Mouse (Mus musculus) lung, adult 2 months (tissue): ENCODE measurements around the gene Tsc22d1. TPM values are rescaled to one million over a fixed set of nuclear protein-coding genes. Genes with fewer than 3 reads are reported as not detected.

ENCODE experiments used
- DNase-seq: peaks from one replicate; pipeline ENCODE4 v3.0.0; 2022
- H3K4me1 ChIP-seq: fragments of 200-500 bp; 2 replicates; pipeline ENCODE4 v1.6.1; 2011; ENCODE audit warnings: low read length; ENCODE audit not compliant: control insufficient read depth, insufficient read depth
- H3K4me3 ChIP-seq: fragments of 200-500 bp; replicated peaks from 2 replicates; pipeline ENCODE3; 2011; ENCODE audit warnings: low read depth, mild to moderate bottlenecking, control low read depth, low read length; ENCODE audit errors: extremely low read depth
- CTCF ChIP-seq: fragments of 200-500 bp; IDR thresholded peaks from 2 replicates; pipeline ENCODE4 v1.5.1; 2011; ENCODE audit warnings: mild to moderate bottlenecking, low read length, control low read depth; ENCODE audit not compliant: insufficient read depth
- POLR2A ChIP-seq: fragments of 200-500 bp; IDR thresholded peaks from 2 replicates; pipeline ENCODE4 v1.6.1; 2011; ENCODE audit warnings: low read depth, mild to moderate bottlenecking, control low read depth, low read length, borderline replicate concordance; ENCODE audit errors: extremely low read depth
- WGBS: fragments of 180-500 bp; shearing (Covaris S2); methylation state at CpG from one replicate; pipeline ENCODE4 v1.1.7; 2018; 5-methylcytosine and 5-hydroxymethylcytosine counted together
- polyA plus RNA-seq: library from polyadenylated mRNA; depleted of rRNA; stranded (reverse); fragments of >200 nt; gene quantifications from 2 replicates; pipeline ENCODE4 v1.2.3, GENCODE M21; 2012

The Tsc22d1 gene
- polyA plus RNA-seq, 1 experiment: 163 TPM

DNA sequence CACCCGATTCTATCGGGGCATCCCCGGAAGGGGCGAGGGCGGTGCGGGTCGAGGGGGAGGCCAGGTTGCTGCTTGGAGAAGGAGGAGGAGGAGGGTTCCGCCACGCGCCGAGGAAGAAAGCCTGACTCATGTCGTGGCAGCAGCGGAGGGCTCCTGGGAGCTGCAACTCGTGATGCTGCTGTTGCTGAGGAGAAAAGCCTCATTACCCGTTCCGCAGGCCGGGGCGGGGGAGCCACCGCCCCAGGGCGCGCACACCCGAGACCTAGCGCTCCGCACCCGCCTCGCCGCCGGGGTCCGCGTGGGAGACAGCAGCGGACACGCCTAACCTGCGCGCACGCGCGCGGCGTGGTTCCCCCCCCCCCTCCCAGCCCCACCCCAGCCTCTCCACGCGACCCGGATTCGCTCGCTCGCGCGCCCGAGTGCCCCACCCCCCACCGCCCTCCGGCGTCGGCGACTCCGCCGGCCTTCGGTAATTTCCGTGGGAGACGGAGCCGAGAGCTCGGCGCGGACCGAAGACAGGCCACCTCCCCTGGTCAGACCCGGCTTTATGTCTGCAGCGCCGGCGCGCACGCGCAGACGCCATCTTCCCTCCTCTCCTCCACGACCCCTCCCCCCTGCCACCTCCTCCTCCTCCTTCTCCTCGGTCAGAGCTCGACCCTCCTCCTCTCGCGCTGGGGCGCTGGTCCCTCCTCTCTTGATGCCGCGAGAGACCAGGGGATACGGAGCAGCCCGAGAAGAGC lies 469 bp upstream of the Tsc22d1 start:
- Histone ChIP-seq H3K4me3 (peak overlapping the region; percentile 99), H3K4me1 (peaks cover 8% of the 10 kb centered on the region)
- DNase-seq: peak; percentile 90
- TF ChIP-seq POLR2A: peak; percentile 72; the same call in 1 of the 2 replicates
- no peak for TF ChIP-seq CTCF
- WGBS: under 1% methylated on average over 81 of the region's 81 CpGs

DNA sequence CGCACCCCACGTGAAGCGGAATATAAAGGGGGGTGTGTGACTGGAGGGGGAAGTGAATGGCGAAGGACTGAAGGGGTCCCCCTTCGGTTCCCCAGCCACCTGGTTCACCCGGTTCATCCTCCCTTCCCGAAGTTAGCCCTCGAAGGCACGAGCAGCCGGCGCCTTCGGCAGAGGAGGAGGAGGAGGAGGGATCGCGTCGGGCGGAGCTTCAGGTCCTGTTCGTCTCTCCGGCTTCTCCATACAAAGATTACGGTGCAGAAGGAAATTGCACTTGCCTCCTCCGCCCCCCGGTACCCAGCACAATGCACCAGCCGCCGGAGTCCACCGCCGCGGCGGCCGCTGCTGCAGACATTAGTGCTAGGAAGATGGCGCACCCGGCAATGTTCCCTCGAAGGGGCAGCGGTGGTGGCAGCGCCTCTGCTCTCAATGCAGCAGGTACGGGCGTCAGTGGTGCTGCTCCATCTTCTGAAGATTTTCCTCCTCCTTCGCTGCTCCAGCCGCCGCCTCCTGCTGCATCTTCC lies 1.1 kb downstream of the Tsc22d1 start:
- peak; percentile 60 for DNase-seq
- TF ChIP-seq POLR2A (0 out of 2 replicates have a peak, but pooled peaks have one; percentile 25), CTCF (no peak)
- WGBS: under 1% methylated on average over 33 of the region's 38 CpGs
- H3K4me3 ChIP-seq: peak overlapping the region; percentile 99
- peaks cover 8% of the 10 kb centered on the region for H3K4me1 ChIP-seq

DNA sequence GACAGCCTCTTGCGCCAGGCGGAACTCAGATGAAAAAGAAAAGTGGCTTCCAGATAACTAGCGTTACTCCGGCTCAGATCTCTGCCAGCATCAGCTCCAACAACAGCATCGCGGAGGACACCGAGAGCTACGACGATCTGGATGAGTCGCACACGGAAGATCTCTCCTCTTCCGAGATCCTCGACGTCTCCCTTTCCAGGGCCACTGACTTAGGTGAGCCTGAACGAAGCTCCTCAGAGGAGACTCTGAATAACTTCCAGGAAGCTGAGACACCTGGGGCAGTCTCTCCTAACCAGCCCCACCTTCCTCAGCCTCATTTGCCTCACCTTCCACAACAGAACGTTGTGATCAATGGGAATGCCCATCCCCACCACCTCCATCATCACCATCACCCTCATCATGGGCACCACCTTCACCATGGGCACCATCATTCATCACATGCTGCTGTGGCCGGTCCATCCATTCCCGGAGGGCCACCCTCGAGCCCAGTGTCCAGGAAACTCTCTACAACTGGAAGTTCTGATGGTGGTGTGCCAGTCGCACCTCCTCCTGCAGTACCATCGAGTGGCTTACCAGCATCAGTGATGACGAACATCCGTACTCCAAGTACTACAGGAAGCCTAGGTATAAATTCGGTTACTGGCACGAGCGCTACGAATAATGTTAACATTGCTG lies 1.7 kb downstream of the Tsc22d1 start:
- WGBS: 58% methylated on average over 27 of the region's 27 CpGs
- TF ChIP-seq POLR2A: no peak
- TF ChIP-seq CTCF: no peak
- no peak for DNase-seq
- Histone ChIP-seq H3K4me3 (peak overlapping the region; percentile 99), H3K4me1 (peaks cover 8% of the 10 kb centered on the region)

DNA sequence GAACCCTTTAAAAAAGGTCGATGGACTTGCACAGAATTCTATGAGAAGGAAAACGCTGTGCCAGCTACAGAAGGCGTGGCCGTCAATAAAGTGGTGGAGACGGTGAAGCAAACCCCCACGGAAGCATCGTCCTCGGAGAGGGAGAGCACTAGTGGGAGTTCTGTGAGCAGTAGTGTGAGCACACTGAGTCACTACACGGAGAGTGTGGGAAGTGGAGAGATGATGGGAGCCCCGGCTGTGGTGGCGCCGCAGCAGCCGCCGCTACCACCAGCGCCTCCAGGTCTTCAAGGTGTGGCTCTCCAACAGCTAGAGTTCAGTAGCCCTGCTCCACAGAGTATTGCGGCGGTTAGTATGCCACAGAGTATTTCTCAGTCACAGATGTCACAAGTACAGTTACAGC lies 2.6 kb downstream of the Tsc22d1 start:
- Histone ChIP-seq H3K4me3 (no peak overlapping the region), H3K4me1 (peaks cover 8% of the 10 kb centered on the region)
- TF ChIP-seq POLR2A (no peak), CTCF (no peak)
- DNase-seq: no peak
- 96% methylated on average over 17 of the region's 17 CpGs for WGBS

DNA sequence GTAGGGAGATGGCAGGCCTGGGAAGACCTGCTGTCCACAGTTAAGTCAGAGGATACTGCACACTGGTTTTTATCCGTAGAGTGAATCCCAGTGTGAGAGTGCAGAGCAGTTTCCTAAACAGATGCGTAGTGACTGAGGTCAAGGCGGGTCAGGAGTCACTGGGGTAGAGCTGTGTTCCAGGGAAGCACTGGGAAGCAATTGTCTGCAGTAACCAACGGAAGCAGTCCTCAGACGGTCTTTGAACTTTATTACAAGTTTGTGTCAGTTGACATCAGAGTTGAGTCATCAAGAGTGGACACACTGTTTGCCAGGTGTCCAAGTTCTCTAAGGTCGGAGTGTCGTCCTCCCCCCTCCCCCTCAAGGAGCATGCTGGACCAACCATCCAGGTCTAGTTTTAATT lies 6.0 kb downstream of the Tsc22d1 start:
- WGBS: 37% methylated on average over 7 of the region's 7 CpGs
- no peak for DNase-seq
- TF ChIP-seq CTCF (no peak), POLR2A (no peak)
- Histone ChIP-seq H3K4me1 (peaks cover 4% of the 10 kb centered on the region), H3K4me3 (no peak overlapping the region)

DNA sequence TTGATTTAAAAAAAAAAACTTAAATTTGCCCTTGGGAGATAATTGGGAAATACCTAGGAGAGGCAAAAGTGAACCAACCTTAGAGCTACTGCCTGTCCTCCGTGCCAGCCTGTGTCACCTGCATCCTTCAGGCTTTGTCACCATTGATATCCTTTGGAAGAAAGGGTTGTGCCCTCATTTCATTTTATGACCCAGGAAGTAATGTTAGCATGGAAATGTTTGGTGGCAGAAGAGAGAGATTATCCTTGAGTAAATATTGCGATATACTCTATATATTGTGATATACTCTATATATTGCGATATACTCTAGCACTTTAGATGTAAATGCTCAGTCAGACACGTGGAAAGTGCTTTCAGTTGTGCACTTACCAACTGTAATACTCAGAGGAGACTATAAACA lies 6.4 kb downstream of the Tsc22d1 start:
- WGBS: 81% methylated on average over 4 of the region's 4 CpGs
- TF ChIP-seq CTCF (no peak), POLR2A (no peak)
- no peak overlapping the region for H3K4me3 ChIP-seq
- no peak for DNase-seq
- peaks cover 3% of the 10 kb centered on the region for H3K4me1 ChIP-seq

DNA sequence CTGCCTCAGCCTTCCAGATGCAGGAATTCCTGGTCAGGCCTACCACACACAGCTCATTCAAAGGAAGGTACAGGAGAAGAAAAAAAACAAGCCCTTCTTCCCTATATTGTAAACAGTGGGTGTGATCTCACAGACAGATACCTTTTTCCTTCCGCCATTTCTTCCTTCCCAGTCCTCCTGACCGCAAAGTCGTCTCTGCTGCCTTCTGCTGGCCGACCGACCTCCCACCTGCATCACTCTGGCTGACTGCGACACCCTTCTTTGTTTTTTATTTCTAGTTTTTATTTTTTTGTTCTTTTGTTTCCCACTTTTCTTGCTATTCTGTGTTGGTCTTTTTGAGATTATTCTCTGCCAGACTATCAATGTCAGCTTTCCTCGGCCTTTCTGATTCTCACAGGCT lies 10.7 kb downstream of the Tsc22d1 start:
- Histone ChIP-seq H3K4me3 (no peak overlapping the region), H3K4me1 (no peaks in the 10 kb centered on the region)
- DNase-seq: no peak
- TF ChIP-seq POLR2A (no peak), CTCF (no peak)
- 93% methylated on average over 7 of the region's 7 CpGs for WGBS

DNA sequence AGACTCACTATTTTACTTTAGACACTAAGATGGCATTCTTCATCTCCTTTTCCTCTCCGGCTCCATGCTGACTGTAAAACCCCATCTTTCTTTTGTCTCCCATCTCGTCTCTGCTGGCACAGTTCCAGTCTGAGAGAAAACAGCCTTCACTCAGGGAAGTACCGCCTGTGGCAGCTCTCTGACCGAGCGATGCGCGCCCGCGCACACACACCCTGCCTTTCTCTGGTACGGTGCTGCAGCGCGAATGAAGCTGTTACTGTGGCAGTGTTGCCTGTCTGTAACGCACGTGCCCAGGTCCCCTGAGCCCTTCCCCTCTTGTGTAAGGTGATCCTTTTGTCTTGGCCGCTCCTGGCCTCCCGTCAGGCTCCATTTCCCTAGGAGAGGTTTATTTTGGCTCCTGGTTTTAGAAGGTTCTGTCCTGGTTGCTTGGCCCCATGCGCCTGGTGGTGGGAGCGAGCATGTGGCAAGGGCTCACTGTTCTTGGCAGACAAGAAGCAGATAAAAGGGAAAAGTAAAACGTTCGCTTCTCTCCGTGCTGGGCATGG lies 11.3 kb downstream of the Tsc22d1 start:
- H3K4me1 ChIP-seq: no peaks in the 10 kb centered on the region
- DNase-seq: no peak
- no peak overlapping the region for H3K4me3 ChIP-seq
- 92% methylated on average over 21 of the region's 21 CpGs for WGBS
- TF ChIP-seq POLR2A: no peak
- no peak for TF ChIP-seq CTCF

DNA sequence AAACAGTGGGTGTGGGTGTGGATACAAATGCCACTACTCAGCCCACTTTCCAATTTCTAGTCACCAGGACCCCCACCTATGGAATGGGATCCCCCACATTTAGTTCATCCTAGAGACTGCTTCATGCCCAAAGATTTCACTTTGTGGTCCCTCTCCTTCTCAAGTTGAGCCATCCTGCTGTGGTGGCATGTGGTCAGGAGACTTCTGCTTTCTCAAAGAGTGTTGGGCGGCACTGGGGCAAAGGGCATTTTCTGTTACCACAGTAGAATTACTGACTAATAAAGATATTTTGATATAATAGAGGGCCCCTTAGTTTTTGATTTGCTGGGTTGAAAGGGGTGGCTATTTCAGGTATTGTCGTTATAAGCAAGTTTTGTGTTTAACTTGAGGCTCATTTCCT lies 14.1 kb downstream of the Tsc22d1 start:
- no peak for TF ChIP-seq CTCF
- TF ChIP-seq POLR2A: no peak
- H3K4me1 ChIP-seq: no peaks in the 10 kb centered on the region
- no peak overlapping the region for H3K4me3 ChIP-seq
- DNase-seq: no peak
- WGBS: 67% methylated on average over 2 of the region's 2 CpGs

DNA sequence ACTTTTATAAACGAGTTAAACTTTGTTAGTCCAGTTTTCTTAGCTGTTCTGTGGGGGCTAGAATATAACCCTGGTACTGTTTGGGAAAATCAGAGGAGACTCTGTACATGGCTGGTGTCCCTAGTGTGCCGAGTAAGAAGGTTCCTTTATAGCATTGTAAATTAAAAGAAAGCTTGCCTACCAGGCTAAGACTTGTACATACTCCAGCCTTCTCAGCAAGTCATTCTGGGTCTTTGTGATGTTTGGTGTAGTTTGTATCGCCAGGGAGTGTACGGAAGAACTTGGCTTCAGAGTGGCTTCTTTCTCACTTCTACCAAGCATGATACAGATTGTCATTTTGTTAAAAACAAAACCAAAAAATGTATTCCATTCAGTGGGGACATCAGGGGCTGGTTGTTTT lies 17.2 kb downstream of the Tsc22d1 start:
- no peak for DNase-seq
- WGBS: 93% methylated on average over 4 of the region's 4 CpGs
- TF ChIP-seq CTCF (no peak), POLR2A (no peak)
- Histone ChIP-seq H3K4me1 (no peaks in the 10 kb centered on the region), H3K4me3 (no peak overlapping the region)
